8 mouse cellular contexts compared by ENCODE assay signal in the genomic region with DNA sequence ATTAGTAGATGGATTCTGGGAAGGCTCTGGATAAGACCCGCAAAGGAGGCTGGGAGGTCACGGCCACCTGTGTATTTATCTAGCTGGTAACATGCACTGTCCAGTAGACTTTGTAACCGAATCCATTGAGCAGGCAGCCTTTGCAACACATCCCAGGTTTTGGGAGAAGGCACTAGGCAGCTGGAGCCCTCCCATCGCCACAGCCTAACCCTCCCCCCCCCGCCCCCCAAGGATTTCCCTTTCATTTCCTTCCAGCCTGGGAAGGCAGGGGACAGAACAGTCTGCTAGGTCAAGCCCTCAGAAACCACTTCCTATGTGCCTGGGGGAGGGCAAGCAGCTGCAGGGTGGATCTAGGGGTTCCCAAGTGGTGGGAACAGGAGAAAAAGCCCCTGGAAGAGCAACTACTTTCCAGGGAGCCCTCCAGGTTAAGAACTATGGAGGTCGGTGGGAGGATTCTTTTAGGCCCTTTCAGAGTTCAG. TPM values are rescaled to one million over a fixed set of nuclear protein-coding genes. Genes with fewer than 3 reads are reported as not detected.
DNase-seq lines count a peak whose midpoint lies in the region; ATAC-seq and TF ChIP-seq lines count a peak whose summit lies in the region.

No protein-coding gene starts in this region.

- H3K4me2 ChIP-seq in CH12.LX (ENCODE audit: insufficient read depth, low read depth, poor library complexity, severe bottlenecking): peak overlapping the region; percentile 85
- H3K4me2 ChIP-seq in heart, embryonic 11.5 days: peak overlapping the region; percentile 94
- H3K4me2 ChIP-seq in midbrain, embryonic 11.5 days: peak overlapping the region; percentile 87

- no peaks in the 10 kb centered on the region for H3K9me3 ChIP-seq in CH12.LX (replicated peaks; ENCODE audit: low read length)
- H3K9me3 ChIP-seq in heart, embryonic 11.5 days (replicated peaks; ENCODE audit: control insufficient read depth, low read length): no peaks in the 10 kb centered on the region
- H3K9me3 ChIP-seq in midbrain, embryonic 11.5 days (ENCODE audit: control insufficient read depth, low read length): no peaks in the 10 kb centered on the region

- dilution Hi-C loops in CH12.LX (cut with MboI; ENCODE audit: extremely low pct_ligation_motif_present, extremely low pct_unique_long_range_greater_than_20kb, low sequenced_read_pairs): no loop called here

- in situ Hi-C loops in CH12.LX (cut with MboI; ENCODE audit: low pct_ligation_motif_present, low pct_unique_long_range_greater_than_20kb, low sequenced_read_pairs): no loop called here

- ATAC-seq in heart, embryonic 11.5 days (replicated peaks; ENCODE audit: insufficient number of reproducible peaks, low FRiP score, low TSS enrichment): no peak
- ATAC-seq in midbrain, embryonic 11.5 days (ENCODE audit: low FRiP score): no peak
- ATAC-seq in megakaryocyte progenitor cell, adult 5-6 weeks (replicated peaks; ENCODE audit: poor library complexity): no peak

- H3K4me3 ChIP-seq in CH12.LX (replicated peaks in 1 of 3; ENCODE audit: low read depth in 2 of 3, low read length in 2 of 3, poor library complexity in 1 of 3): peak overlapping the region; percentile 25 to 53 (median 49)
- peak overlapping the region; percentile 78 for H3K4me3 ChIP-seq in heart, embryonic 11.5 days (ENCODE audit: low read depth, low read length)
- peak overlapping the region; percentile 54 for H3K4me3 ChIP-seq in midbrain, embryonic 11.5 days (ENCODE audit: low read depth, low read length)

- TF ChIP-seq RAD21 in CH12.LX (IDR thresholded peaks at IDR 0.05; ENCODE audit: low read depth, low read length): no peak

- DNase-seq in CH12.LX (ENCODE audit: extremely low read depth): no peak
- peak; percentile 55 for DNase-seq in NIH3T3 (ENCODE audit: low read depth)
- DNase-seq in kidney, postnatal 14 days: peak; percentile 62
- peak; percentile 91 for DNase-seq in midbrain, embryonic 11.5 days (ENCODE audit: low spot score, missing footprints)
- no peak for DNase-seq in frontal cortex, postnatal 36 days (ENCODE audit: low spot score in 2 of 2)
- DNase-seq in cerebellum, postnatal 10 days: no peak

- no peak for TF ChIP-seq CTCF in CH12.LX (conservative IDR thresholded peaks at IDR 0.05 in 1 of 2, IDR thresholded peaks at IDR 0.05 in 1 of 2; ENCODE audit: low read depth in 2 of 2, low read length in 2 of 2)

- H3K27ac ChIP-seq in CH12.LX (ENCODE audit: insufficient read depth, low read depth): no peak overlapping the region
- H3K27ac ChIP-seq in heart, embryonic 11.5 days (ENCODE audit: low read depth, low read length): peak overlapping the region; percentile 79
- H3K27ac ChIP-seq in midbrain, embryonic 11.5 days (ENCODE audit: low read depth, low read length): no peak overlapping the region

- H3K4me1 ChIP-seq in CH12.LX (ENCODE audit: control insufficient read depth in 1 of 2, insufficient read depth in 2 of 2): peaks cover 8 to 31% of the 10 kb centered on the region in 2 experiments
- H3K4me1 ChIP-seq in heart, embryonic 11.5 days (ENCODE audit: control insufficient read depth, insufficient read depth, low read length): peaks cover 27% of the 10 kb centered on the region
- peaks cover 25% of the 10 kb centered on the region for H3K4me1 ChIP-seq in midbrain, embryonic 11.5 days (ENCODE audit: control insufficient read depth, insufficient read depth, low read length)

- TF ChIP-seq POLR2A in CH12.LX (IDR thresholded peaks at IDR 0.05; ENCODE audit: low read depth, low read length): no peak

- H3K27me3 ChIP-seq in CH12.LX (replicated peaks): peaks cover 78% of the 10 kb centered on the region
- H3K27me3 ChIP-seq in heart, embryonic 11.5 days (ENCODE audit: control insufficient read depth, insufficient read depth, low read length): no peaks in the 10 kb centered on the region
- peaks cover 7% of the 10 kb centered on the region for H3K27me3 ChIP-seq in midbrain, embryonic 11.5 days (ENCODE audit: control insufficient read depth, insufficient read depth, low read length)

- no peaks in the 10 kb centered on the region for H3K79me2 ChIP-seq in CH12.LX (replicated peaks; ENCODE audit: control insufficient read depth, extremely low read depth, insufficient read depth, poor library complexity, severe bottlenecking)

- WGBS in heart, embryonic 11.5 days (ENCODE audit: insufficient replicate concordance): 11% methylated on average over 6 of the region's 6 CpGs
- 21% methylated on average over 6 of the region's 6 CpGs for WGBS in midbrain, embryonic 11.5 days

- TF ChIP-seq EP300 in CH12.LX (IDR thresholded peaks at IDR 0.05; ENCODE audit: low read length): no peak

- no peaks in the 10 kb centered on the region for H3K36me3 ChIP-seq in CH12.LX (replicated peaks in 1 of 2; ENCODE audit: control insufficient read depth in 1 of 2, insufficient read depth in 1 of 2, low read length in 1 of 2)
- H3K36me3 ChIP-seq in heart, embryonic 11.5 days (ENCODE audit: control insufficient read depth, insufficient read depth, low read length): no peaks in the 10 kb centered on the region
- H3K36me3 ChIP-seq in midbrain, embryonic 11.5 days (ENCODE audit: control insufficient read depth, insufficient read depth, low read length): no peaks in the 10 kb centered on the region

- H3K9ac ChIP-seq in CH12.LX (ENCODE audit: insufficient read depth, low read depth): peak overlapping the region; percentile 1; the same call in 1 of the 2 replicates
- peak overlapping the region; percentile 88 for H3K9ac ChIP-seq in heart, embryonic 11.5 days (ENCODE audit: low read depth, low read length)
- peak overlapping the region; percentile 61 for H3K9ac ChIP-seq in midbrain, embryonic 11.5 days (ENCODE audit: low read length)

TF ChIP-seq in CH12.LX, 34 proteins besides CTCF, POLR2A, EP300 and RAD21:
- TF ChIP-seq RCOR1 (conservative IDR thresholded peaks at IDR 0.05; ENCODE audit: low read depth, low read length) (no peak), E2F4 (IDR thresholded peaks at IDR 0.05; ENCODE audit: insufficient replicate concordance, low read depth, low read length) (no peak), HCFC1 (IDR thresholded peaks at IDR 0.05; ENCODE audit: low read depth, low read length) (no peak), JUND (conservative IDR thresholded peaks at IDR 0.05; ENCODE audit: low read depth, low read length) (no peak), USF1 (IDR thresholded peaks at IDR 0.05; ENCODE audit: low read depth, low read length) (no peak), SMC3 (IDR thresholded peaks at IDR 0.05; ENCODE audit: low read depth, low read length) (no peak), MAX (IDR thresholded peaks at IDR 0.05; ENCODE audit: low read length) (no peak), SIN3A (IDR thresholded peaks at IDR 0.05; ENCODE audit: low read length) (no peak), ETS1 (conservative IDR thresholded peaks at IDR 0.05; ENCODE audit: low read depth, low read length) (no peak), CHD2 (IDR thresholded peaks at IDR 0.05; ENCODE audit: low read length) (no peak), USF2 (conservative IDR thresholded peaks at IDR 0.05; ENCODE audit: low read depth, low read length) (no peak), CHD1 (IDR thresholded peaks at IDR 0.05; ENCODE audit: low read depth, low read length) (no peak), TCF12 (IDR thresholded peaks at IDR 0.05; ENCODE audit: low read depth, low read length) (no peak), MAFK (IDR thresholded peaks at IDR 0.05; ENCODE audit: insufficient replicate concordance, low read length) (no peak), ZMIZ1 (IDR thresholded peaks at IDR 0.05; ENCODE audit: low read depth, low read length) (no peak)
TF ChIP-seq in CH12.LX: peak in this region for 0.

RNA-seq across cellular contexts. Expression of a gene that starts 1.1 kb away (rescaled TPM):
- total RNA-seq in CH12.LX (2012; rRNA removed) (0.04 and 0.08 TPM in 2 replicates), CH12.LX (2014; rRNA removed) (0.05 and 0.09 TPM in 2 replicates)
- 0.40 and 0.44 TPM in 2 replicates for polyA plus RNA-seq in CH12.LX (2012; ENCODE audit: insufficient read length, low read depth)
- 18.9 and 22.6 TPM in 2 replicates for polyA plus RNA-seq in heart, embryonic 11.5 days (2014; fragmentation: Nextera tagmentation; extraction: Ambion mirVana)
- polyA plus RNA-seq in midbrain, embryonic 11.5 days (2014; fragmentation: Nextera tagmentation; extraction: Ambion mirVana): 10.1 and 11.4 TPM in 2 replicates
- 1.2 and 1.3 TPM in 2 replicates for total RNA-seq in megakaryocyte progenitor cell, adult 5-6 weeks (2015)
- total RNA-seq in megakaryocyte progenitor cell, adult 5-6 weeks (2017): 0.41 and 0.92 TPM in 2 replicates

Comparison
In these comparisons a context has a peak if more than half of its experiments do, and no peak if none do; other contexts are left out.
1. DNase-seq: peak in NIH3T3 (single experiment), kidney, postnatal 14 days (single experiment) and midbrain, embryonic 11.5 days (single experiment); none in CH12.LX (single experiment), frontal cortex, postnatal 36 days (0 of 2) and cerebellum, postnatal 10 days (0 of 2).
2. H3K9ac ChIP-seq: peak in every context shown above with its lines; median percentile 88 in heart, embryonic 11.5 days; 61 in midbrain, embryonic 11.5 days; 1 in CH12.LX.
3. Peak in every context shown above with its lines, with median percentiles within 50 percentile points of each other: H3K4me2 ChIP-seq and H3K4me3 ChIP-seq.